Mouse (Mus musculus) testis, postnatal 14 days (tissue): ENCODE results near the gene Ccni.

Source experiments
- DNase-seq: peaks from one replicate; pipeline ENCODE4 v3.0.0; 2021; ENCODE audit warnings: low spot score

Ccni gene

GRCm38 (mm10) chr5:93135368-93136107 is 70.8 kb downstream of the Ccni start:
- no peak for DNase-seq

DNA sequence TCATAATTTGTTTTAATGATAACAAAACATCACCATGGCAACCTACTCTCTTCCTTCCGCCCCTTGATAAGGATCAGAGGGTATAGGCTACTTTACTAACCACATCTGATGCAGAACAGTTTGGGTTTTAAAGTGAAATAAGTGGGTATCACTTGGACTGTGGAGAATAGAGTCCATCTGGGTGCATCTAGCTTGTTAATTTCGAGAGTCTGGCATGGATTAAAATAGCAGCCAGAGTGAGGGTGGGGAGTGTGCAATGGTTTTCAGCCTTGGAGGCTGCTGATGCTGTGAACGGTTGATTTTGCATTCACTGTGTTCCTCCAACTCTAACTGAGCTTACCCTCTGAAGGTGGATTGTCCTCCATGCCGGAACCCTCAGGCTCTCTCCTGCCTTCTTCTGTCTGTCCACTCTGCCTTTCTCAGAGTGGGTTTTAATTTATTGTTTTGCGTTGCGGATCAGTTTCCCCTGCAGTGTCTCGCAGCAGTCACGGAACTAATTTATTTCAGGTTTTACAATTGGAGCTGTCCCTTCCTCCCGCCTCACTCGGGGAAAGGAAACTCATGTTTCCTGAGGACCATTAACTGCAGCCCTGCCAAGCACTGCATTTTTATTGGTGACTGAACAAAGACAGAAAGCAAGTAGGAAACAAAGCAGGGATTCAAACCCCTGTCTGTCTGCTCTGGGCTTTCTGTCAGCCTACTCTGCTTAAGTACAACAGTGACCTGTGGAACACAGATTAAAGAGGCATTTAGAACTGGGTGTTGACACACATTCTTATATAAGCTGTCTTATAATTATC is 72.7 kb downstream of the Ccni start:
- DNase-seq: no peak
